Mouse (Mus musculus): ENCODE measurements around the gene Nr3c2. TPM values are rescaled to one million over a fixed set of nuclear protein-coding genes. Genes with fewer than 3 reads are reported as not detected.

The Nr3c2 gene
- polyA plus RNA-seq, 1 experiment from 2014 or later, result 1.4 TPM

DNA sequence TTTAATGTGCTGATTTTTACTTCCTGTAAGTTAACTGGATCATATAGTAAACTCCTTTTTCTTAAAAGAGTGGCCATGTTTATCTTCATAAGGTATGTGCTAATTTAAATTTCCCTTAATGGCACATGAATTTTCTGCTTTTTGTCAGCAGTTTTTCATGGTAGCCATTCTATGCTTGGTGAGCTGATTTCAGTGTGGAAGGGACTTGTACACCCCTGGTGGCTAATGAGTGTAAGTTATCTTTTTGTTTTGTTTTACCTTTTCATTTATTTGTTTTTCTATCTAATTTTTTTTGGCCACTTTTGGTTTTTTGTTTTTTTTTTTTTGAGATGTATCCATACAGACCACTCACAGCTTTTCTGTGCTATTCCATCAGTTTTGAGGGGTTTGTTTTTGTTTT is 340.2 kb downstream of the Nr3c2 start:
- H3K9ac ChIP-seq (ENCODE audit: low read depth, low read length), result no peak overlapping the region
- H3K4me2 ChIP-seq, result no peak overlapping the region
- no peak for ATAC-seq (replicated peaks; ENCODE audit: low FRiP score)
- DNase-seq (ENCODE audit: low spot score), result no peak
- no peaks in the 10 kb centered on the region for H3K4me1 ChIP-seq (replicated peaks; ENCODE audit: control insufficient read depth, insufficient read depth, low read length)
- H3K4me3 ChIP-seq (ENCODE audit: low read depth, low read length), result no peak overlapping the region
- no peaks in the 10 kb centered on the region for H3K9me3 ChIP-seq (ENCODE audit: control insufficient read depth, low read length)
- H3K27me3 ChIP-seq (replicated peaks; ENCODE audit: control insufficient read depth, insufficient read depth, low read length), result no peaks in the 10 kb centered on the region
- no peaks in the 10 kb centered on the region for H3K36me3 ChIP-seq (ENCODE audit: control insufficient read depth, insufficient read depth, low read length)
- no peak overlapping the region for H3K27ac ChIP-seq (ENCODE audit: low read depth, low read length)

DNA sequence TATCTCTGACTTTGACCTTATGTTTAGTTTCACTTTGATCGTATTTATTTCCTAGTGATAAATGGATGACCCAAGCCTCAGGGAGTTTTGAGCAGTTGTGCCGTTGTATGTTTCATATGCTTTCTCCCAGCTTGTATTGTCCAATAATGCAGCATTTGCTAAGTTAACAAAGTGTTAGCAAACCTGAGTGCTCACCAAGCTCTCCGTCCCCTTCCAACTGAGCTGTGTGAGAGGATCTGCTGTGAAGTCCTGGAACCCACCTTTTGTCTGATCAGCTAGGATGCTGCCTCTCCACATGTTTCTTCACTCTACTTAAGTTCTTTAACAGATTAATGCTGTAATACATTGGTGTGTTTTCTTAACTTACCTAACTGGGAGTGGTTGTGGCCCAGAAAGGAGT is 342.1 kb downstream of the Nr3c2 start:
- Histone ChIP-seq H3K4me1 (replicated peaks; ENCODE audit: control insufficient read depth, insufficient read depth, low read length) (no peaks in the 10 kb centered on the region), H3K4me2 (no peak overlapping the region), H3K27me3 (replicated peaks; ENCODE audit: control insufficient read depth, insufficient read depth, low read length) (no peaks in the 10 kb centered on the region), H3K4me3 (ENCODE audit: low read depth, low read length) (no peak overlapping the region), H3K9me3 (ENCODE audit: control insufficient read depth, low read length) (no peaks in the 10 kb centered on the region), H3K9ac (ENCODE audit: low read depth, low read length) (no peak overlapping the region), H3K27ac (ENCODE audit: low read depth, low read length) (no peak overlapping the region), H3K36me3 (ENCODE audit: control insufficient read depth, insufficient read depth, low read length) (no peaks in the 10 kb centered on the region)
- 88% methylated on average over 3 of the region's 3 CpGs for whole genome bisulfite sequencing
- ATAC-seq (replicated peaks; ENCODE audit: low FRiP score), result no peak
- DNase-seq (ENCODE audit: low spot score), result no peak

- Histone ChIP-seq H3K36me3 (ENCODE audit: control insufficient read depth, insufficient read depth, low read length) (no peaks in the 10 kb centered on the region; the same call in 1 of the 2 replicates), H3K4me2 (no peak overlapping the region), H3K9me3 (ENCODE audit: control insufficient read depth, low read length) (no peaks in the 10 kb centered on the region), H3K27me3 (replicated peaks; ENCODE audit: control insufficient read depth, insufficient read depth, low read length) (no peaks in the 10 kb centered on the region), H3K27ac (ENCODE audit: low read depth, low read length) (no peak overlapping the region), H3K9ac (ENCODE audit: low read depth, low read length) (no peak overlapping the region), H3K4me1 (replicated peaks; ENCODE audit: control insufficient read depth, insufficient read depth, low read length) (no peaks in the 10 kb centered on the region), H3K4me3 (ENCODE audit: low read depth, low read length) (no peak overlapping the region)
- ATAC-seq (replicated peaks; ENCODE audit: low FRiP score), result no peak
- WGBS, result 88% methylated on average over 3 of the region's 3 CpGs
- DNase-seq (ENCODE audit: low spot score), result no peak
Observed at GRCm38 (mm10) chr8:77250094-77250493, 350.9 kb downstream of the Nr3c2 start.

DNA sequence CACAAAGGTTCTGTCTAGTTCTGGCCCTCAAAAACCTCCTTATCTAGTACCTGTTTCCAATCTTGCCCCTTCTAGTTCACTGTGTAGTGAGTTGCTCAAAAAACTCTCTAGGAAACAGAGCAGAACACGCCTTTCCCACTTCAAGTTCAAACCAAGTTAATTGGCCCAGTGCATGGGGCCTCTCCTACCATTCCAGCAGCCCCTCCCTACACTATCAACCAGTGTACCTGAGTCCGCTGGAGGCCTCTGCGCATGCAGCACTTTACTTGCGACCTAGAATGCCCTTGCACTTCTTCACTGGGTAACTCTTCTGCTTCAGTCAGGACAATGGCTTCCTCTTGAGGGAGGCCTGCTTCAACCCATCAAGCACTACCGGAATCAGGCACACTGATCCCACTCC is 351.9 kb downstream of the Nr3c2 start:
- Histone ChIP-seq H3K4me2 (no peak overlapping the region), H3K27ac (ENCODE audit: low read depth, low read length) (no peak overlapping the region), H3K27me3 (replicated peaks; ENCODE audit: control insufficient read depth, insufficient read depth, low read length) (no peaks in the 10 kb centered on the region), H3K4me1 (replicated peaks; ENCODE audit: control insufficient read depth, insufficient read depth, low read length) (no peaks in the 10 kb centered on the region), H3K9ac (ENCODE audit: low read depth, low read length) (no peak overlapping the region), H3K36me3 (ENCODE audit: control insufficient read depth, insufficient read depth, low read length) (no peaks in the 10 kb centered on the region; the same call in 1 of the 2 replicates), H3K9me3 (ENCODE audit: control insufficient read depth, low read length) (no peaks in the 10 kb centered on the region), H3K4me3 (ENCODE audit: low read depth, low read length) (no peak overlapping the region)
- ATAC-seq (replicated peaks; ENCODE audit: low FRiP score) (no peak), DNase-seq (ENCODE audit: low spot score) (no peak)
- WGBS, result 91% methylated on average over 5 of the region's 5 CpGs

DNA sequence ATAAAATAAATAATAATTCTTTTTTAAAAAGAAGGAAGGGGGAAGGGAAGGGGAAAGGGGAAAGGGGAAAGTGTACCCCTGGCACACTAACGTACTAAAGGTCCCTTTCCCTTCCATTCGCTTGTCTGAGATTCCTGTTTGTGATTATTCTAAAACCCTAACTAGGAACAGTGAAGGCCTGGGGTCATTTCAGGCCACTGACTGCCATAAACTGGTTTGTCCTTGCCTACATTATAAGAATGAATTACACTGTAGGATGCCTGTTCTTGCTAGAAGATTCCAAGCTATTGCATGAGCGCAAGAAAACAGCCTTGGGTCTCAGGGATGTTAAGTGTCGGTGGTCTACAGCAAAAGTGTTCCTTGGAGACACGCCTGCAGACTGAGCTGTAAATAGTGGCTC is 355.2 kb downstream of the Nr3c2 start:
- Histone ChIP-seq H3K27ac (ENCODE audit: low read depth, low read length) (no peak overlapping the region), H3K9me3 (ENCODE audit: control insufficient read depth, low read length) (no peaks in the 10 kb centered on the region), H3K4me2 (no peak overlapping the region), H3K9ac (ENCODE audit: low read depth, low read length) (no peak overlapping the region), H3K27me3 (replicated peaks; ENCODE audit: control insufficient read depth, insufficient read depth, low read length) (no peaks in the 10 kb centered on the region), H3K4me3 (ENCODE audit: low read depth, low read length) (no peak overlapping the region), H3K4me1 (replicated peaks; ENCODE audit: control insufficient read depth, insufficient read depth, low read length) (no peaks in the 10 kb centered on the region), H3K36me3 (ENCODE audit: control insufficient read depth, insufficient read depth, low read length) (no peaks in the 10 kb centered on the region)
- 78% methylated on average over 5 of the region's 5 CpGs for WGBS
- ATAC-seq (replicated peaks; ENCODE audit: low FRiP score) (no peak), DNase-seq (ENCODE audit: low spot score) (no peak)

DNA sequence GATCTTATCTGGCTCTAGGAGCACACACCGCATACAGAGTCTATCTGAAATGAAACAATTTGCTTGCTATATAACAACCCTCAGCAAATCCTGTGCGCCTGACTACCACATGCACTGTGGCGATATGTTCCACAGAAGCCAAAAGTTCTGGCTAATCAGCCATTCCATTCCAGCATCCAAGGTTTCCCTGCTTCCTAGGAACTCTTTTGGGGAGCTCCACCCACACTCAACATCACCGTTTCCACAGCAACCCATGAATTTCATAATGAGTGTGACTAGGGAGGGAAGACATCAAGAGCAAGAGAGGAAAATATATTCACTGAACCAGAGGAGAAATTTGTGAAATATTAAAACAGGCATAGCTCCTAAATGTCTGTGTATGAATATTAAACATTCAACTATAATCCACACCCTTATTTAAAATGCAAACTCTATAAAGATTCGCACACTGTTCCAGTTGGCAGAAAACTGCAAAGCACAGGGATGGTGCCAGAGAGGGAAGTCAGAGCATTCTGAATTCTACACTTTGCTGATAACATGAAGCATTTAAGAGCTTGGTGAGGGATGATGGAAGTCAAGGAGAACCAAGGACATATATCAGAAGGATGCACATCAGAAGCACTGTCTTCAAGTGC is 357.3 kb downstream of the Nr3c2 start:
- 88% methylated on average over 5 of the region's 5 CpGs for WGBS

GRCm38 (mm10) chr8:77257085-77257451 is 357.8 kb downstream of the Nr3c2 start:
- Histone ChIP-seq H3K9me3 (ENCODE audit: control insufficient read depth, low read length) (no peaks in the 10 kb centered on the region), H3K9ac (ENCODE audit: low read depth, low read length) (no peak overlapping the region), H3K36me3 (ENCODE audit: control insufficient read depth, insufficient read depth, low read length) (no peaks in the 10 kb centered on the region), H3K27me3 (replicated peaks; ENCODE audit: control insufficient read depth, insufficient read depth, low read length) (no peaks in the 10 kb centered on the region), H3K27ac (ENCODE audit: low read depth, low read length) (no peak overlapping the region), H3K4me3 (ENCODE audit: low read depth, low read length) (no peak overlapping the region), H3K4me2 (no peak overlapping the region), H3K4me1 (replicated peaks; ENCODE audit: control insufficient read depth, insufficient read depth, low read length) (no peaks in the 10 kb centered on the region)
- WGBS, result 92% methylated on average over 12 of the region's 12 CpGs
- DNase-seq (ENCODE audit: low spot score), result no peak
- no peak for ATAC-seq (replicated peaks; ENCODE audit: low FRiP score)

More for the DNA sequence above, 357.3 kb downstream of the Nr3c2 start:
- no peak overlapping the region for H3K4me2 ChIP-seq
- no peak overlapping the region for H3K9ac ChIP-seq (ENCODE audit: low read depth, low read length)
- no peak overlapping the region for H3K27ac ChIP-seq (ENCODE audit: low read depth, low read length)
- no peaks in the 10 kb centered on the region for H3K9me3 ChIP-seq (ENCODE audit: control insufficient read depth, low read length)
- no peak for ATAC-seq (replicated peaks; ENCODE audit: low FRiP score)
- no peak for DNase-seq (ENCODE audit: low spot score)
- no peaks in the 10 kb centered on the region for H3K27me3 ChIP-seq (replicated peaks; ENCODE audit: control insufficient read depth, insufficient read depth, low read length)
- no peak overlapping the region for H3K4me3 ChIP-seq (ENCODE audit: low read depth, low read length)
- no peaks in the 10 kb centered on the region for H3K4me1 ChIP-seq (replicated peaks; ENCODE audit: control insufficient read depth, insufficient read depth, low read length)
- H3K36me3 ChIP-seq (ENCODE audit: control insufficient read depth, insufficient read depth, low read length), result no peaks in the 10 kb centered on the region

GRCm38 (mm10) chr8:77261215-77261614 is 362.0 kb downstream of the Nr3c2 start:
- no peaks in the 10 kb centered on the region for H3K27me3 ChIP-seq (replicated peaks; ENCODE audit: control insufficient read depth, insufficient read depth, low read length)
- DNase-seq (ENCODE audit: low spot score) (no peak), ATAC-seq (replicated peaks; ENCODE audit: low FRiP score) (no peak)
- no peak overlapping the region for H3K4me2 ChIP-seq
- no peaks in the 10 kb centered on the region for H3K4me1 ChIP-seq (replicated peaks; ENCODE audit: control insufficient read depth, insufficient read depth, low read length)
- no peak overlapping the region for H3K9ac ChIP-seq (ENCODE audit: low read depth, low read length)
- WGBS, result 92% methylated on average over 6 of the region's 6 CpGs
- H3K27ac ChIP-seq (ENCODE audit: low read depth, low read length), result no peak overlapping the region
- no peaks in the 10 kb centered on the region for H3K36me3 ChIP-seq (ENCODE audit: control insufficient read depth, insufficient read depth, low read length)
- H3K4me3 ChIP-seq (ENCODE audit: low read depth, low read length), result no peak overlapping the region
- no peaks in the 10 kb centered on the region for H3K9me3 ChIP-seq (ENCODE audit: control insufficient read depth, low read length)

- ATAC-seq (replicated peaks; ENCODE audit: low FRiP score) (no peak), DNase-seq (ENCODE audit: low spot score) (no peak)
- no peak overlapping the region for H3K4me3 ChIP-seq (ENCODE audit: low read depth, low read length)
- no peaks in the 10 kb centered on the region for H3K9me3 ChIP-seq (ENCODE audit: control insufficient read depth, low read length)
- H3K27ac ChIP-seq (ENCODE audit: low read depth, low read length), result no peak overlapping the region
- H3K27me3 ChIP-seq (replicated peaks; ENCODE audit: control insufficient read depth, insufficient read depth, low read length), result no peaks in the 10 kb centered on the region
- H3K9ac ChIP-seq (ENCODE audit: low read depth, low read length), result no peak overlapping the region
- WGBS, result 85% methylated on average over 12 of the region's 12 CpGs
- no peaks in the 10 kb centered on the region for H3K4me1 ChIP-seq (replicated peaks; ENCODE audit: control insufficient read depth, insufficient read depth, low read length)
- no peaks in the 10 kb centered on the region for H3K36me3 ChIP-seq (ENCODE audit: control insufficient read depth, insufficient read depth, low read length)
- no peak overlapping the region for H3K4me2 ChIP-seq
Observed at GRCm38 (mm10) chr8:77262216-77263009, 363.2 kb downstream of the Nr3c2 start.

Data from liver, embryonic 11.5 days (tissue).